In genomic region chr4:128917119-128917518, GRCm38 (mm10) we compare ENCODE assay signal across 27 mouse cellular contexts. TPM values are rescaled to one million over a fixed set of nuclear protein-coding genes. Genes with fewer than 3 reads are reported as not detected.
DNase-seq lines count a peak whose midpoint lies in the region; ATAC-seq and TF ChIP-seq lines count a peak whose summit lies in the region.
"Had no signal": no experiment of that assay in that cellular context is flagged by ENCODE, and none has a peak within 500 bp of the region (broad histone marks: within the 10 kb centered on the region; RNA-seq: fewer than 3 reads in every experiment).

No protein-coding gene starts in this region.

- peak overlapping the region; percentile 28; the same call in 1 of the 2 replicates for H3K27ac ChIP-seq in lung, embryonic 14.5 days (ENCODE audit: low read depth)
- H3K27ac ChIP-seq in lung, postnatal 0 days (ENCODE audit: low read length), result peak overlapping the region; percentile 52; the same call in 1 of the 2 replicates
- H3K27ac ChIP-seq in stomach, postnatal 0 days (replicated peaks), result no peak overlapping the region
- H3K27ac ChIP-seq: embryonic facial prominence, embryonic 12.5 days; embryonic facial prominence, embryonic 15.5 days; forebrain, embryonic 12.5 days; heart, adult 2 months; heart, embryonic 10.5 days; hindbrain, embryonic 10.5 days; hindbrain, embryonic 13.5 days had no signal

- H3K36me3 ChIP-seq in lung, embryonic 14.5 days (ENCODE audit: insufficient read depth), result no peaks in the 10 kb centered on the region
- no peaks in the 10 kb centered on the region for H3K36me3 ChIP-seq in lung, postnatal 0 days (ENCODE audit: insufficient read depth, low read length)
- H3K36me3 ChIP-seq in stomach, postnatal 0 days (ENCODE audit: control insufficient read depth, insufficient read depth, low read length), result no peaks in the 10 kb centered on the region
- H3K36me3 ChIP-seq: embryonic facial prominence, embryonic 12.5 days; embryonic facial prominence, embryonic 15.5 days; forebrain, embryonic 12.5 days; forebrain, embryonic 15.5 days; heart, embryonic 10.5 days; heart, embryonic 13.5 days had no signal

- no peaks in the 10 kb centered on the region for H3K9me3 ChIP-seq in lung, embryonic 14.5 days (ENCODE audit: low read depth, low read length)
- no peaks in the 10 kb centered on the region for H3K9me3 ChIP-seq in lung, postnatal 0 days (ENCODE audit: low read length)
- H3K9me3 ChIP-seq in stomach, postnatal 0 days (ENCODE audit: control insufficient read depth, low read length), result no peaks in the 10 kb centered on the region
- H3K9me3 ChIP-seq: embryonic facial prominence, embryonic 12.5 days; embryonic facial prominence, embryonic 15.5 days; forebrain, embryonic 12.5 days; forebrain, embryonic 15.5 days; heart, embryonic 10.5 days; heart, embryonic 13.5 days; hindbrain, embryonic 10.5 days; hindbrain, embryonic 13.5 days had no signal

- no peak for DNase-seq in lung, embryonic 14.5 days
- no peak for DNase-seq in lung, adult 2 months
- peak; percentile 54 for DNase-seq in lung, postnatal 0 days (ENCODE audit: low spot score)
- no peak for DNase-seq in lung, postnatal 10 days
- DNase-seq in lung, postnatal 36 days, result peak; percentile 41
- no peak for DNase-seq in stomach, postnatal 0 days (ENCODE audit: low spot score)
- DNase-seq in heart, postnatal 10 days, result no peak
- no peak for DNase-seq in right cerebral cortex, adult 18-20 months
- DNase-seq: adrenal gland, adult 2 months; adrenal gland, postnatal 14 days; cerebellum, adult 11 months; cerebellum, adult 2 months; cerebellum, postnatal 14 days; gastrocnemius, postnatal 10 days; gastrocnemius, postnatal 36 days; heart, adult 2 months; heart, postnatal 36 days had no signal

- TF ChIP-seq CTCF in lung, embryonic 14.5 days (IDR thresholded peaks at IDR 0.05; ENCODE audit: low read depth), result no peak
- TF ChIP-seq CTCF in lung, adult 2 months (IDR thresholded peaks at IDR 0.05; ENCODE audit: insufficient read depth, low read length), result no peak
- TF ChIP-seq CTCF in lung, postnatal 0 days (IDR thresholded peaks at IDR 0.05), result no peak
- no peak for TF ChIP-seq CTCF in stomach, postnatal 0 days (IDR thresholded peaks at IDR 0.05; ENCODE audit: low read depth)

- H3K4me2 ChIP-seq in lung, embryonic 14.5 days, result no peak overlapping the region
- no peak overlapping the region for H3K4me2 ChIP-seq in lung, postnatal 0 days (replicated peaks; ENCODE audit: low read depth, low read length)
- H3K4me2 ChIP-seq in stomach, postnatal 0 days (replicated peaks; ENCODE audit: low read depth), result no peak overlapping the region
- H3K4me2 ChIP-seq: embryonic facial prominence, embryonic 12.5 days; embryonic facial prominence, embryonic 15.5 days; forebrain, embryonic 12.5 days; forebrain, embryonic 15.5 days; heart, embryonic 13.5 days; hindbrain, embryonic 13.5 days had no signal

- WGBS in lung, embryonic 14.5 days, result 53% methylated on average over 3 of the region's 3 CpGs
- 46% methylated on average over 3 of the region's 3 CpGs for WGBS in lung, adult 2 months
- WGBS in lung, postnatal 0 days, result 50% methylated on average over 3 of the region's 3 CpGs
- 53% methylated on average over 3 of the region's 3 CpGs for WGBS in stomach, postnatal 0 days

- no peak overlapping the region for H3K9ac ChIP-seq in lung, embryonic 14.5 days
- H3K9ac ChIP-seq in lung, postnatal 0 days (replicated peaks; ENCODE audit: low read depth), result no peak overlapping the region
- H3K9ac ChIP-seq in stomach, postnatal 0 days (ENCODE audit: low read length), result no peak overlapping the region
- H3K9ac ChIP-seq: embryonic facial prominence, embryonic 12.5 days; embryonic facial prominence, embryonic 15.5 days; forebrain, embryonic 12.5 days; forebrain, embryonic 15.5 days; heart, embryonic 13.5 days; hindbrain, embryonic 13.5 days had no signal

- H3K27me3 ChIP-seq in lung, embryonic 14.5 days (ENCODE audit: insufficient read depth, low read length), result no peaks in the 10 kb centered on the region
- H3K27me3 ChIP-seq in lung, postnatal 0 days (replicated peaks; ENCODE audit: insufficient read depth, low read length), result no peaks in the 10 kb centered on the region
- H3K27me3 ChIP-seq in stomach, postnatal 0 days (ENCODE audit: control insufficient read depth, insufficient read depth, low read length), result no peaks in the 10 kb centered on the region
- H3K27me3 ChIP-seq: embryonic facial prominence, embryonic 12.5 days; embryonic facial prominence, embryonic 15.5 days; forebrain, embryonic 15.5 days had no signal

- ATAC-seq in lung, embryonic 14.5 days (ENCODE audit: insufficient read depth), result no peak
- ATAC-seq in lung, postnatal 0 days, result no peak
- ATAC-seq in stomach, postnatal 0 days (ENCODE audit: low FRiP score, low TSS enrichment), result peak; percentile 58
- ATAC-seq: CD4-positive, CD25-positive, alpha-beta regulatory T cell, adult 4 months; hindbrain, embryonic 16.5 days had no signal

- H3K4me3 ChIP-seq in lung, embryonic 14.5 days (ENCODE audit: low read depth, low read length), result no peak overlapping the region
- H3K4me3 ChIP-seq in lung, adult 2 months (replicated peaks; ENCODE audit: extremely low read depth, low read depth, low read length), result no peak overlapping the region
- no peak overlapping the region for H3K4me3 ChIP-seq in lung, postnatal 0 days (ENCODE audit: low read depth, low read length)
- H3K4me3 ChIP-seq in stomach, postnatal 0 days (ENCODE audit: low read depth, low read length), result no peak overlapping the region
- H3K4me3 ChIP-seq: embryonic facial prominence, embryonic 12.5 days; embryonic facial prominence, embryonic 15.5 days; forebrain, embryonic 12.5 days; forebrain, embryonic 15.5 days; heart, adult 2 months; heart, embryonic 10.5 days; heart, embryonic 13.5 days; hindbrain, embryonic 10.5 days; hindbrain, embryonic 13.5 days had no signal

- TF ChIP-seq EP300 in lung, postnatal 0 days (IDR thresholded peaks at IDR 0.05), result no peak
- TF ChIP-seq EP300 in stomach, postnatal 0 days (optimal IDR thresholded peaks at IDR 0.05), result no peak

- intact Hi-C loops in heart, postnatal 10 days (cut with DNase I), result no loop called here

- H3K4me1 ChIP-seq in lung, embryonic 14.5 days (ENCODE audit: insufficient read depth), result peaks cover 19% of the 10 kb centered on the region
- peaks cover 3% of the 10 kb centered on the region; the same call in 1 of the 2 replicates for H3K4me1 ChIP-seq in lung, adult 2 months (ENCODE audit: control insufficient read depth, insufficient read depth, low read length)
- no peaks in the 10 kb centered on the region for H3K4me1 ChIP-seq in lung, postnatal 0 days (ENCODE audit: insufficient read depth, low read depth, low read length)
- H3K4me1 ChIP-seq in stomach, postnatal 0 days (replicated peaks; ENCODE audit: control insufficient read depth, insufficient read depth), result no peaks in the 10 kb centered on the region
- H3K4me1 ChIP-seq: embryonic facial prominence, embryonic 12.5 days had no signal

- no peak for TF ChIP-seq POLR2A in lung, adult 2 months (IDR thresholded peaks at IDR 0.05; ENCODE audit: borderline replicate concordance, extremely low read depth, low read depth, low read length)

RNA-seq across cellular contexts. Expression of gene Trim62, which starts 33.7 kb away (rescaled TPM):
- polyA plus RNA-seq in lung, embryonic 14.5 days (2014; fragmentation: Nextera tagmentation; extraction: Ambion mirVana), result 8.4 and 8.5 TPM in 2 replicates
- polyA plus RNA-seq in lung, adult 2 months (2012; rRNA removed), result 18.6 and 19.7 TPM in 2 replicates
- 2.5 and 3.3 TPM in 2 replicates for polyA plus RNA-seq in lung, postnatal 0 days (2015; fragmentation: Nextera tagmentation; extraction: Ambion mirVana)
- 2.6 and 3.5 TPM in 2 replicates for polyA plus RNA-seq in stomach, postnatal 0 days (2015; fragmentation: Nextera tagmentation; extraction: Ambion mirVana)
- 1 to 10 TPM; 2.3 to 2.5 TPM for total RNA-seq in heart, postnatal 10 days (2021)

RNA-seq across cellular contexts. Expression of gene Azin2, which starts 45.1 kb away (rescaled TPM):
- polyA plus RNA-seq in lung, embryonic 14.5 days (2014; fragmentation: Nextera tagmentation; extraction: Ambion mirVana), result 17.6 and 21.2 TPM in 2 replicates
- polyA plus RNA-seq in lung, adult 2 months (2012; rRNA removed), result 46.2 and 49.4 TPM in 2 replicates
- polyA plus RNA-seq in lung, postnatal 0 days (2015; fragmentation: Nextera tagmentation; extraction: Ambion mirVana), result 39.0 and 42.2 TPM in 2 replicates
- 10.8 and 12.3 TPM in 2 replicates for polyA plus RNA-seq in stomach, postnatal 0 days (2015; fragmentation: Nextera tagmentation; extraction: Ambion mirVana)
- total RNA-seq in heart, postnatal 10 days (2021), result 1 to 10 TPM; 5.8 to 6.0 TPM

Comparison
In these comparisons a context has a peak if more than half of its experiments do, and no peak if none do; other contexts are left out.
1. DNase-seq: peak in lung, postnatal 0 days (single experiment) and lung, postnatal 36 days (single experiment); none in lung, embryonic 14.5 days (single experiment), lung, adult 2 months (single experiment), lung, postnatal 10 days (single experiment), stomach, postnatal 0 days (single experiment), heart, postnatal 10 days (0 of 2) and right cerebral cortex, adult 18-20 months (single experiment).